Mouse (Mus musculus): Measurements from ENCODE around the gene Snrnp27. TPM values are rescaled to one million over a fixed set of nuclear protein-coding genes. Genes with fewer than 3 reads are reported as not detected.

The Snrnp27 gene
- 152 and 154 TPM in 2 replicates for polyA plus RNA-seq (2014; fragmentation: Nextera tagmentation; extraction: Ambion mirVana)

GRCm38 (mm10) chr6:86683872-86684654, at the start of gene Snrnp27:
Gene Snrnp27, minus strand, starts transcription at chr6:86684522.
- H3K9me3 ChIP-seq (ENCODE audit: control insufficient read depth, low read length) = no peaks in the 10 kb centered on the region
- peak within 1 kb of the TSS; percentile 69 for H3K9ac ChIP-seq (ENCODE audit: low read length)
- peaks cover 15% of the 10 kb centered on the region for H3K36me3 ChIP-seq (ENCODE audit: control insufficient read depth, insufficient read depth, low read length)
- no peaks in the 10 kb centered on the region for H3K4me1 ChIP-seq (ENCODE audit: control insufficient read depth, insufficient read depth, low read length)
- peak; percentile 98 for DNase-seq (ENCODE audit: low spot score)
- H3K27ac ChIP-seq (replicated peaks; ENCODE audit: low read depth, low read length) = 0 out of 2 replicates have a peak within 1 kb of the TSS, but pooled peaks have one; percentile 39
- WGBS = 4% methylated on average over 32 of the region's 36 CpGs
- peak within 1 kb of the TSS; percentile 74 for H3K4me2 ChIP-seq (ENCODE audit: low read depth, severe bottlenecking)
- H3K4me3 ChIP-seq (ENCODE audit: low read depth, low read length) = peak within 1 kb of the TSS; percentile 86
- no peaks in the 10 kb centered on the region for H3K27me3 ChIP-seq (ENCODE audit: control insufficient read depth, insufficient read depth, low read length)
- peak; percentile 87 for ATAC-seq (ENCODE audit: insufficient number of reproducible peaks, low FRiP score, low TSS enrichment, low read depth)

GRCm38 (mm10) chr6:86733183-86733876, 49.0 kb upstream of the Snrnp27 start, which contains the start of gene Gmcl1:
Gene Gmcl1, minus strand, starts transcription at chr6:86733383.
- ATAC-seq (ENCODE audit: insufficient number of reproducible peaks, low FRiP score, low TSS enrichment, low read depth) = peak; percentile 92
- under 1% methylated on average over 57 of the region's 59 CpGs for WGBS

GRCm38 (mm10) chr6:86732276-86733173, 48.2 kb upstream of the Snrnp27 start:
- Histone ChIP-seq H3K4me3 (ENCODE audit: low read depth, low read length) (peak overlapping the region; percentile 96), H3K27me3 (ENCODE audit: control insufficient read depth, insufficient read depth, low read length) (no peaks in the 10 kb centered on the region), H3K4me2 (ENCODE audit: low read depth, severe bottlenecking) (peak overlapping the region; percentile 93), H3K9me3 (ENCODE audit: control insufficient read depth, low read length) (no peaks in the 10 kb centered on the region), H3K4me1 (ENCODE audit: control insufficient read depth, insufficient read depth, low read length) (peaks cover 4% of the 10 kb centered on the region; the same call in 1 of the 2 replicates), H3K9ac (ENCODE audit: low read length) (peak overlapping the region; percentile 85), H3K27ac (replicated peaks; ENCODE audit: low read depth, low read length) (peak overlapping the region; percentile 61), H3K36me3 (ENCODE audit: control insufficient read depth, insufficient read depth, low read length) (no peaks in the 10 kb centered on the region)
- DNase-seq (ENCODE audit: low spot score) (peak; percentile 50), ATAC-seq (ENCODE audit: insufficient number of reproducible peaks, low FRiP score, low TSS enrichment, low read depth) (0 out of 2 replicates have a peak, but pooled peaks have one; percentile 53)
- WGBS = 1% methylated on average over 60 of the region's 62 CpGs

More at GRCm38 (mm10) chr6:86733183-86733876, 49.0 kb upstream of the Snrnp27 start, which contains the start of gene Gmcl1:
- peak; percentile 94 for DNase-seq (ENCODE audit: low spot score)
- Histone ChIP-seq H3K4me2 (ENCODE audit: low read depth, severe bottlenecking) (peak within 1 kb of the TSS; percentile 93), H3K4me3 (ENCODE audit: low read depth, low read length) (peak within 1 kb of the TSS; percentile 96), H3K27ac (replicated peaks; ENCODE audit: low read depth, low read length) (peak within 1 kb of the TSS; percentile 61), H3K36me3 (ENCODE audit: control insufficient read depth, insufficient read depth, low read length) (no peaks in the 10 kb centered on the region), H3K9me3 (ENCODE audit: control insufficient read depth, low read length) (no peaks in the 10 kb centered on the region), H3K27me3 (ENCODE audit: control insufficient read depth, insufficient read depth, low read length) (no peaks in the 10 kb centered on the region), H3K4me1 (ENCODE audit: control insufficient read depth, insufficient read depth, low read length) (peaks cover 4% of the 10 kb centered on the region; the same call in 1 of the 2 replicates), H3K9ac (ENCODE audit: low read length) (peak within 1 kb of the TSS; percentile 85)

GRCm38 (mm10) chr6:86728711-86729110, 44.4 kb upstream of the Snrnp27 start:
- no peak overlapping the region for H3K4me2 ChIP-seq (ENCODE audit: low read depth, severe bottlenecking)
- no peaks in the 10 kb centered on the region for H3K9me3 ChIP-seq (ENCODE audit: control insufficient read depth, low read length)
- no peak for DNase-seq (ENCODE audit: low spot score)
- no peak overlapping the region for H3K9ac ChIP-seq (ENCODE audit: low read length)
- no peak overlapping the region for H3K4me3 ChIP-seq (ENCODE audit: low read depth, low read length)
- H3K4me1 ChIP-seq (ENCODE audit: control insufficient read depth, insufficient read depth, low read length) = peaks cover 4% of the 10 kb centered on the region; the same call in 1 of the 2 replicates
- H3K36me3 ChIP-seq (ENCODE audit: control insufficient read depth, insufficient read depth, low read length) = no peaks in the 10 kb centered on the region; the same call in 1 of the 2 replicates
- no peaks in the 10 kb centered on the region for H3K27me3 ChIP-seq (ENCODE audit: control insufficient read depth, insufficient read depth, low read length)
- H3K27ac ChIP-seq (replicated peaks; ENCODE audit: low read depth, low read length) = no peak overlapping the region
- no peak for ATAC-seq (ENCODE audit: insufficient number of reproducible peaks, low FRiP score, low TSS enrichment, low read depth)
- WGBS = 94% methylated on average over 5 of the region's 5 CpGs

GRCm38 (mm10) chr6:86721977-86722376, 37.7 kb upstream of the Snrnp27 start:
- Histone ChIP-seq H3K27ac (replicated peaks; ENCODE audit: low read depth, low read length) (no peak overlapping the region), H3K36me3 (ENCODE audit: control insufficient read depth, insufficient read depth, low read length) (no peaks in the 10 kb centered on the region; the same call in 1 of the 2 replicates), H3K4me1 (ENCODE audit: control insufficient read depth, insufficient read depth, low read length) (no peaks in the 10 kb centered on the region), H3K4me2 (ENCODE audit: low read depth, severe bottlenecking) (no peak overlapping the region), H3K9me3 (ENCODE audit: control insufficient read depth, low read length) (no peaks in the 10 kb centered on the region), H3K9ac (ENCODE audit: low read length) (no peak overlapping the region), H3K4me3 (ENCODE audit: low read depth, low read length) (no peak overlapping the region), H3K27me3 (ENCODE audit: control insufficient read depth, insufficient read depth, low read length) (no peaks in the 10 kb centered on the region)
- 77% methylated on average over 3 of the region's 3 CpGs for WGBS
- DNase-seq (ENCODE audit: low spot score) (no peak), ATAC-seq (ENCODE audit: insufficient number of reproducible peaks, low FRiP score, low TSS enrichment, low read depth) (no peak)

GRCm38 (mm10) chr6:86708072-86708774, 23.9 kb upstream of the Snrnp27 start:
- Histone ChIP-seq H3K27me3 (ENCODE audit: control insufficient read depth, insufficient read depth, low read length) (no peaks in the 10 kb centered on the region), H3K4me1 (ENCODE audit: control insufficient read depth, insufficient read depth, low read length) (no peaks in the 10 kb centered on the region), H3K9me3 (ENCODE audit: control insufficient read depth, low read length) (no peaks in the 10 kb centered on the region), H3K9ac (ENCODE audit: low read length) (no peak overlapping the region), H3K4me2 (ENCODE audit: low read depth, severe bottlenecking) (no peak overlapping the region), H3K36me3 (ENCODE audit: control insufficient read depth, insufficient read depth, low read length) (no peaks in the 10 kb centered on the region; the same call in 1 of the 2 replicates), H3K27ac (replicated peaks; ENCODE audit: low read depth, low read length) (no peak overlapping the region), H3K4me3 (ENCODE audit: low read depth, low read length) (no peak overlapping the region)
- DNase-seq (ENCODE audit: low spot score) = no peak
- no peak for ATAC-seq (ENCODE audit: insufficient number of reproducible peaks, low FRiP score, low TSS enrichment, low read depth)
- WGBS = 90% methylated on average over 4 of the region's 4 CpGs

- Histone ChIP-seq H3K4me1 (ENCODE audit: control insufficient read depth, insufficient read depth, low read length) (no peaks in the 10 kb centered on the region), H3K27me3 (ENCODE audit: control insufficient read depth, insufficient read depth, low read length) (no peaks in the 10 kb centered on the region), H3K9ac (ENCODE audit: low read length) (no peak overlapping the region), H3K9me3 (ENCODE audit: control insufficient read depth, low read length) (no peaks in the 10 kb centered on the region), H3K27ac (replicated peaks; ENCODE audit: low read depth, low read length) (no peak overlapping the region), H3K4me3 (ENCODE audit: low read depth, low read length) (no peak overlapping the region), H3K4me2 (ENCODE audit: low read depth, severe bottlenecking) (no peak overlapping the region), H3K36me3 (ENCODE audit: control insufficient read depth, insufficient read depth, low read length) (no peaks in the 10 kb centered on the region; the same call in 1 of the 2 replicates)
- no peak for ATAC-seq (ENCODE audit: insufficient number of reproducible peaks, low FRiP score, low TSS enrichment, low read depth)
- DNase-seq (ENCODE audit: low spot score) = no peak
- 94% methylated on average over 9 of the region's 9 CpGs for WGBS
Observed at GRCm38 (mm10) chr6:86702577-86702976, 18.3 kb upstream of the Snrnp27 start.
